In the genomic region with DNA sequence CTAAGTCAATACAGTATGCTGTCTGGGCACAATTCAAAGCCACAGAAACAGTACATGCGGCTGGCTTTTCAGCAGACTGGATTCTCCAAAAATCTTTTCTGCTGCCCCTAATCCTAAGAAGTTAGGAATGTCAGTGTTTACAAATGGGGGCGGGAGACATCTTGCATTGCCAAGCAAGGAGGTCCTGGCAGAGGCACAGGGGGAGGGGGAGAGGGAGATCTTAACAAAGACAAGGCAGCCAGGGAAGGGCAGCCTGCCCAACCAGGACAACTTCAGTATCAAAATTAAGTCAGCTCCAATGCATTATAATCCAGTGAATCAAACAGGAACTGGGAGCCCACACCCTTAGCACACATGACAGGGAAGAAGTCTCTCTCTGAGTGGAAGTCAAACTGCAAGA, we compare ENCODE assay signal across 11 mouse cellular contexts.
DNase-seq lines count a peak whose midpoint lies in the region; ATAC-seq and TF ChIP-seq lines count a peak whose summit lies in the region.
"Had no signal": no experiment of that assay in that cellular context is flagged by ENCODE, and none has a peak within 500 bp of the region (broad histone marks: within the 10 kb centered on the region; RNA-seq: fewer than 3 reads in every experiment).

No protein-coding gene starts in this region.

- no peak overlapping the region for H3K4me3 ChIP-seq in hindbrain, embryonic 10.5 days
- H3K4me3 ChIP-seq in hindbrain, embryonic 11.5 days (ENCODE audit: low read depth, low read length), result no peak overlapping the region
- H3K4me3 ChIP-seq in embryonic facial prominence, embryonic 14.5 days (ENCODE audit: low read depth, low read length), result no peak overlapping the region
- H3K4me3 ChIP-seq in lung, postnatal 0 days (ENCODE audit: low read depth, low read length), result no peak overlapping the region

- no peak overlapping the region for H3K4me2 ChIP-seq in hindbrain, embryonic 11.5 days (replicated peaks; ENCODE audit: low read depth, low read length)
- no peak overlapping the region for H3K4me2 ChIP-seq in embryonic facial prominence, embryonic 14.5 days (ENCODE audit: low read depth, low read length)
- no peak overlapping the region for H3K4me2 ChIP-seq in lung, postnatal 0 days (replicated peaks; ENCODE audit: low read depth, low read length)

- DNase-seq in hindbrain, embryonic 10.5 days (ENCODE audit: low spot score), result peak; percentile 28
- no peak for DNase-seq in hindbrain, embryonic 11.5 days (ENCODE audit: low spot score)
- DNase-seq in 3T3-L1 (ENCODE audit: low read depth, low spot score), result peak; percentile 73
- DNase-seq in embryonic facial prominence, embryonic 14.5 days (ENCODE audit: low spot score), result peak; percentile 84
- DNase-seq in lung, postnatal 0 days (ENCODE audit: low spot score), result peak; percentile 64
- no peak for DNase-seq in kidney, postnatal 36 days
- no peak for DNase-seq in spleen, postnatal 4 days (ENCODE audit: low spot score in 2 of 2)
- DNase-seq: heart, postnatal 10 days had no signal

- H3K4me1 ChIP-seq in hindbrain, embryonic 10.5 days (replicated peaks), result peaks cover 48% of the 10 kb centered on the region
- peaks cover 2% of the 10 kb centered on the region; the same call in 1 of the 2 replicates for H3K4me1 ChIP-seq in hindbrain, embryonic 11.5 days (replicated peaks; ENCODE audit: control insufficient read depth, insufficient read depth, low read length)
- peaks cover 19% of the 10 kb centered on the region for H3K4me1 ChIP-seq in embryonic facial prominence, embryonic 14.5 days (ENCODE audit: control insufficient read depth, insufficient read depth, low read length)
- peaks cover 12% of the 10 kb centered on the region; the same call in 1 of the 2 replicates for H3K4me1 ChIP-seq in lung, postnatal 0 days (ENCODE audit: insufficient read depth, low read depth, low read length)

- H3K9me3 ChIP-seq in hindbrain, embryonic 10.5 days, result no peaks in the 10 kb centered on the region
- no peaks in the 10 kb centered on the region for H3K9me3 ChIP-seq in hindbrain, embryonic 11.5 days (ENCODE audit: control insufficient read depth, low read length)
- H3K9me3 ChIP-seq in embryonic facial prominence, embryonic 14.5 days (ENCODE audit: control insufficient read depth, low read length), result no peaks in the 10 kb centered on the region
- no peaks in the 10 kb centered on the region for H3K9me3 ChIP-seq in lung, postnatal 0 days (ENCODE audit: low read length)

- peaks cover 43% of the 10 kb centered on the region for H3K36me3 ChIP-seq in hindbrain, embryonic 10.5 days
- H3K36me3 ChIP-seq in hindbrain, embryonic 11.5 days (ENCODE audit: control insufficient read depth, insufficient read depth, low read length), result peaks cover 5% of the 10 kb centered on the region; the same call in 1 of the 2 replicates
- peaks cover 42% of the 10 kb centered on the region for H3K36me3 ChIP-seq in embryonic facial prominence, embryonic 14.5 days (ENCODE audit: control insufficient read depth, insufficient read depth, low read length)
- H3K36me3 ChIP-seq in lung, postnatal 0 days (ENCODE audit: insufficient read depth, low read length), result peaks cover 15% of the 10 kb centered on the region

- no peak for TF ChIP-seq EP300 in lung, postnatal 0 days (IDR thresholded peaks at IDR 0.05)

- no peak for ATAC-seq in hindbrain, embryonic 11.5 days (ENCODE audit: low FRiP score)
- ATAC-seq in embryonic facial prominence, embryonic 14.5 days (ENCODE audit: low read depth), result no peak
- ATAC-seq in lung, postnatal 0 days, result peak; percentile 43
- ATAC-seq in erythroid progenitor cell, adult 5-6 weeks (replicated peaks; ENCODE audit: low FRiP score, poor library complexity, severe bottlenecking), result no peak
- ATAC-seq: CD4-positive, CD25-positive, alpha-beta regulatory T cell, adult 4 months had no signal

- no peak for TF ChIP-seq CTCF in lung, postnatal 0 days (IDR thresholded peaks at IDR 0.05)

- 0 out of 2 replicates have a peak overlapping the region, but pooled peaks have one; percentile 3 for H3K27ac ChIP-seq in hindbrain, embryonic 10.5 days
- no peak overlapping the region for H3K27ac ChIP-seq in hindbrain, embryonic 11.5 days (ENCODE audit: low read depth, low read length)
- peak overlapping the region; percentile 11; the same call in 1 of the 2 replicates for H3K27ac ChIP-seq in embryonic facial prominence, embryonic 14.5 days (replicated peaks; ENCODE audit: low read depth, low read length)
- no peak overlapping the region for H3K27ac ChIP-seq in lung, postnatal 0 days (ENCODE audit: low read length)
- H3K27ac ChIP-seq: kidney, postnatal 0 days had no signal

- 31% methylated on average over 2 of the region's 2 CpGs for WGBS in hindbrain, embryonic 10.5 days
- 28% methylated on average over 2 of the region's 2 CpGs for WGBS in hindbrain, embryonic 11.5 days
- WGBS in embryonic facial prominence, embryonic 14.5 days, result 30% methylated on average over 2 of the region's 2 CpGs
- 11% methylated on average over 2 of the region's 2 CpGs for WGBS in lung, postnatal 0 days

- no peak overlapping the region for H3K9ac ChIP-seq in hindbrain, embryonic 11.5 days (ENCODE audit: low read depth, low read length)
- H3K9ac ChIP-seq in embryonic facial prominence, embryonic 14.5 days (ENCODE audit: low read depth, low read length), result no peak overlapping the region
- no peak overlapping the region for H3K9ac ChIP-seq in lung, postnatal 0 days (replicated peaks; ENCODE audit: low read depth)

- no peaks in the 10 kb centered on the region for H3K27me3 ChIP-seq in hindbrain, embryonic 10.5 days (ENCODE audit: insufficient read depth, poor library complexity, severe bottlenecking)
- H3K27me3 ChIP-seq in hindbrain, embryonic 11.5 days (ENCODE audit: control insufficient read depth, insufficient read depth, low read length), result no peaks in the 10 kb centered on the region
- no peaks in the 10 kb centered on the region for H3K27me3 ChIP-seq in embryonic facial prominence, embryonic 14.5 days (replicated peaks; ENCODE audit: control insufficient read depth, insufficient read depth, low read length)
- H3K27me3 ChIP-seq in lung, postnatal 0 days (replicated peaks; ENCODE audit: insufficient read depth, low read length), result no peaks in the 10 kb centered on the region

Comparison
In these comparisons a context has a peak if more than half of its experiments do, and no peak if none do; other contexts are left out.
1. DNase-seq: peak in hindbrain, embryonic 10.5 days (single experiment), 3T3-L1 (single experiment), embryonic facial prominence, embryonic 14.5 days (single experiment) and lung, postnatal 0 days (single experiment); none in hindbrain, embryonic 11.5 days (single experiment), kidney, postnatal 36 days (0 of 2) and spleen, postnatal 4 days (0 of 2).
2. H3K27ac ChIP-seq: peak in hindbrain, embryonic 10.5 days (single experiment) and embryonic facial prominence, embryonic 14.5 days (single experiment); none in hindbrain, embryonic 11.5 days (single experiment) and lung, postnatal 0 days (single experiment).